Mouse (Mus musculus) c-Kit-positive CD71-negative TER-119-negative erythroid progenitor cells, embryonic 14.5 days (primary cell): ENCODE measurements around the gene 4930558K02Rik.

Experiments
- DNase-seq: peaks from one replicate; pipeline ENCODE4 v3.0.0-alpha.2; 2013; ENCODE audit warnings: low read depth

The 4930558K02Rik gene

DNA sequence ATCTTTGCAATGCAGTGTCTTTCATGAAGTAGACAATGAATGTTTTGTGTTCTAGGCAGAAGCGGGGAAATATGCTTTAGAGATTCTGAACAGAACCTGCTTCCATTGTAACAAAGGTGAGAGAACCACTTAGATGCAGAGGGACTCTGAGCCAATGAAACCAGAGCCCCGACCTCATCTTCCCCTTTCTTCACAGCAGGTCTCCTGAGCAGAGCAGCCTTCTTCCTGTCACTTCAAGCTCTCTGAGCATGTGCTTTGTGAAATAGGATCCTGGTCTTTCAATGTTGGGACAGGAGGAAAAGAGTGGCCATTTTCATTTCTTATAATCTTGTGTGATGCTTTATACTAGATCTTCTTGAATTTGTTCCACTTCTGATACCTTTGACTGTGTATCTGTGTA, 79.3 kb downstream of the 4930558K02Rik start:
- no peak for DNase-seq

GRCm38 (mm10) chr1:161897235-161897634, 82.2 kb downstream of the 4930558K02Rik start:
- no peak for DNase-seq

GRCm38 (mm10) chr1:161896130-161896529, 83.3 kb downstream of the 4930558K02Rik start:
- DNase-seq: no peak

DNA sequence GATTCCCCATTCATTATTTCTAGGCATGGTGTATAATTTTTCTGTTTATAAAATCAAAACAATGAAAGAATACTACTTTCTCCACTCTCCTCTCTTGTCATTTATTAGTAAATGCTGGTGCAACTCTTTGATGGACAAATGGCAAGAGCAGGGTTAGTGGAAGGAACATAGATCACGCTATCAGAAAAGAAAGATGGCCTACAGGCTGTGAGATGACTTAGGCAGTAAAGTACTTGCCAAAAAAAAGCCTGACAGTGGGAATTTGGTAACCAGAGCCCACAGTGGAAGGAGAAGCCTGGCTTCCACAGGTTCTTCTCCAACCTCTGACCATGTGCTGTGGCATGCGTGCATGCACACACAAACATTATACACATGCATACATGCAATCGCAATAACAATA, 84.4 kb downstream of the 4930558K02Rik start:
- no peak for DNase-seq

DNA sequence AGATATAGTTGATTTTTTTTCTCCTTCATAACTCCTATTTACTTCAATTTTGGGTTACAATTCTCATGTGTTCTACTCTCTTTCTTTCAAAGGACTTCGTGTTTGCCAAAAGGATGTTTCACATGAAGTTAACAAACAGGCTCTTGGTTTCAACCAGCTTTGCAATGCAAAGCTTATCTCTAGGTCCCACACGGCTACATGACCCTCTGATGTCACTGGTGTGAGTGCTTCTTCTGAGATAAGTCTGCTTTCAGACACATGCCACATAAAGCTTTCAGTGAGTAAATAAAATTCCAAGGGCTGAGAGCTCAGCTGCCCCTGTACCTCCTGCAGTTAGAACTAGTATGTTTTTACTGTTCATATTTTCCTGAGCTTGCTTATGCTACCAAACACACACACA, 84.9 kb downstream of the 4930558K02Rik start:
- DNase-seq: no peak

- DNase-seq: no peak
Measured at GRCm38 (mm10) chr1:161894126-161894525, 85.3 kb downstream of the 4930558K02Rik start.
